Mouse (Mus musculus) heart, embryonic 14.5 days (tissue): Measurements from ENCODE around the gene Cela1. TPM values are rescaled to one million over a fixed set of nuclear protein-coding genes. Genes with fewer than 3 reads are reported as not detected.

Source experiments
- ATAC-seq: fragments of 200-750 bp; cut with Nextera tagmentation; 2 replicates; pipeline ENCODE4 v1.8.0; 2017; ENCODE audit warnings: low read depth, moderate TSS enrichment; ENCODE audit not compliant: insufficient number of reproducible peaks, insufficient read depth, low FRiP score
- H3K27ac ChIP-seq, 2 experiments: fragments of 200-500 bp in 1 of 2; fragments of 300-500 bp in 1 of 2; sonication (generic) in 1 of 2; replicated peaks in 1 of 2; 2 replicates each; pipeline ENCODE4 v1.5.1; 2012 to 2014; ENCODE audit warnings: low read depth in 2 of 2, low read length in 2 of 2, control low read depth in 1 of 2, mild to moderate bottlenecking in 1 of 2, mixed read lengths in 1 of 2; ENCODE audit not compliant: control insufficient read depth in 1 of 2, insufficient read depth in 1 of 2
- H3K27me3 ChIP-seq: fragments of 300-500 bp; sonication (generic); 2 replicates; pipeline ENCODE4 v1.6.1; 2014; ENCODE audit warnings: mild to moderate bottlenecking, low read length, control low read depth; ENCODE audit not compliant: control insufficient read depth, insufficient read depth
- H3K36me3 ChIP-seq: fragments of 300-500 bp; sonication (generic); 2 replicates; pipeline ENCODE4 v1.6.1; 2014; ENCODE audit warnings: mild to moderate bottlenecking, control low read depth, low read length, mixed read lengths; ENCODE audit not compliant: control insufficient read depth, insufficient read depth
- H3K4me1 ChIP-seq, 2 experiments: fragments of 200-500 bp in 1 of 2; fragments of 300-500 bp in 1 of 2; sonication (generic) in 1 of 2; 2 replicates each; pipeline ENCODE4 v1.6.1; 2012 to 2014; ENCODE audit warnings: low read length in 2 of 2, control low read depth in 1 of 2, mixed read lengths in 1 of 2; ENCODE audit not compliant: control insufficient read depth in 2 of 2, insufficient read depth in 2 of 2
- H3K4me2 ChIP-seq: fragments of 300-500 bp; sonication (generic); 2 replicates; pipeline ENCODE4 v1.6.1; 2014; ENCODE audit warnings: mild to moderate bottlenecking, low read length
- H3K4me3 ChIP-seq, 2 experiments: fragments of 200-500 bp in 1 of 2; fragments of 300-500 bp in 1 of 2; sonication (generic) in 1 of 2; 2 replicates each; pipeline ENCODE4 v1.5.1; 2012 to 2014; ENCODE audit warnings: low read length in 2 of 2, mild to moderate bottlenecking in 2 of 2, control low read depth in 1 of 2, low read depth in 1 of 2, moderate library complexity in 1 of 2; ENCODE audit not compliant: control insufficient read depth in 1 of 2, insufficient read depth in 1 of 2
- H3K9ac ChIP-seq: fragments of 300-500 bp; sonication (generic); 2 replicates; pipeline ENCODE4 v1.6.1; 2014; ENCODE audit warnings: mild to moderate bottlenecking, low read length
- H3K9me3 ChIP-seq: fragments of 300-500 bp; sonication (generic); 2 replicates; pipeline ENCODE4 v1.6.1; 2016; ENCODE audit warnings: low read length, control low read depth; ENCODE audit not compliant: control insufficient read depth
- WGBS: fragments of 180-500 bp; shearing (Covaris S2); extraction: QIAGEN DNeasy Blood & Tissue Kit; methylation state at CpG from one replicate; pipeline ENCODE4 v1.1.7; 2014; 5-methylcytosine and 5-hydroxymethylcytosine counted together
- polyA plus RNA-seq: library from polyadenylated mRNA; unstranded; fragments of >200 nt; fragmentation: Nextera tagmentation; extraction: Ambion mirVana; gene quantifications from 2 replicates; pipeline ENCODE4 v1.2.1, GENCODE M21; 2014

The Cela1 gene
- polyA plus RNA-seq, 1 experiment from 2014 or later: 1.1 TPM

DNA sequence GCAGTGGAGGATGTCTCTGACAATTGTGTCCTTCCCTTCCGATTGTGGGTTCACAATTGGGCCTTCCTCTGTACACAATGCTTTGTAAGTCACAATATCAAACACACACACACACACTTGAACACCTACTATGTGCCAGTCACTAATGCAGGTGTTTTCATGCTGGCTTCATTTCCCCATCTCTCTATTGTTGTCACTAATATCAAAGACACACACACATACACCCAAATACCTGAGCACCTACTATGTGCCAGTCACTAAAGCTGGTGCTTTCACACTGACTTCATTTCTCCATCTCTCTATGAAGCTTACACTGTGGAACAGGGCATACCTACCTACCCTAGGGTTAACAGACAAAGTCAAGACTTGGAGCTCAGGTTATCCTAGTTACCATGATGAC lies 17.7 kb upstream of the Cela1 start:
- Histone ChIP-seq H3K9ac (no peak overlapping the region), H3K4me3 (no peak overlapping the region), H3K27ac (no peak overlapping the region), H3K4me1 (peaks cover 3 to 5% of the 10 kb centered on the region in 2 experiments; a peak in 3 of 4 replicates), H3K36me3 (no peaks in the 10 kb centered on the region), H3K4me2 (no peak overlapping the region), H3K9me3 (no peaks in the 10 kb centered on the region), H3K27me3 (peaks cover 29% of the 10 kb centered on the region)
- no peak for ATAC-seq
- 86% methylated on average over 1 of the region's 1 CpGs for WGBS

DNA sequence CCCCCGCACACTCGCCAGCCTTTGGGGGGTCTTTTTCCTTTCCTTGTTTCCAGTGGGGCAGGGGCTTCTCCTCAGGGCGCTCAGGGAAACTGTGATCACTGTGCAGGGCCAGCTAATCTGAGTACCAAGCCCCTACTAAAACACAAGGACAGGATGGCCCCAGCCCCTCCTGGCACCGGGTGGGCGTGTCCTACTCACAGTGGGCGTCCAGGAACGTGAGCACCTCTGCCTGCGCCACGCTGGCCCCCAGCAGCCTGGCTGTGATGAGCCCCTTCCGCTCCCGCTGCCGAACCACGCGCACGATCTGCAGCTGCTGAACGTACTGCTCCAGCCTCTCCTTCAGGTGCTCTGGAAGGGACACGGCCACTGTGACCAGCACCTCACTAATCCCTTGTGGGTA lies 16.2 kb upstream of the Cela1 start:
- H3K9ac ChIP-seq: no peak overlapping the region
- no peak for ATAC-seq
- H3K27ac ChIP-seq: no peak overlapping the region
- peak overlapping the region; percentile 40 for H3K4me2 ChIP-seq
- no peak overlapping the region for H3K4me3 ChIP-seq
- H3K9me3 ChIP-seq: no peaks in the 10 kb centered on the region
- H3K4me1 ChIP-seq: peaks cover 3 to 5% of the 10 kb centered on the region in 2 experiments; a peak in 3 of 4 replicates
- no peaks in the 10 kb centered on the region for H3K36me3 ChIP-seq
- peaks cover 33% of the 10 kb centered on the region for H3K27me3 ChIP-seq
- WGBS: 6% methylated on average over 17 of the region's 17 CpGs

DNA sequence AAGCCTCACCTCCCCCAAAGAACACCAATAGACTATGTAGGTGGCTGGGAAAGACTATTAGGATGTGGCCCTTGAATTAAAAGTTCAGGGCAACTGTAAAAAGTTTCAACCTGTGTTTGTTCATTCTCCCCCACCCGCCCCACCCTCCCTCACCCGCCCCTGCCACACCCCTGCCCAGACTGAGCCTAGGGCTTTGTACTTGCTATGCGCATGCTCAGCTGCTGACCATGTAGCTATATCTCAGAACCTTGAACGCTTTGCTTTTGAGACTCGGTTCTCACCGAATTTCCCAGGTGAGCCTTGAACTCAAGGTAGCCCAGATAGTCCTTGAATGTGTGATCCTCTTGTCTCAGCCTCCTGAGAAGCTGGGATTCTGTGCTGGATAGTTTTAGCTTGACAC lies 14.1 kb upstream of the Cela1 start:
- peaks cover 33% of the 10 kb centered on the region for H3K27me3 ChIP-seq
- WGBS: 75% methylated on average over 6 of the region's 6 CpGs

DNA sequence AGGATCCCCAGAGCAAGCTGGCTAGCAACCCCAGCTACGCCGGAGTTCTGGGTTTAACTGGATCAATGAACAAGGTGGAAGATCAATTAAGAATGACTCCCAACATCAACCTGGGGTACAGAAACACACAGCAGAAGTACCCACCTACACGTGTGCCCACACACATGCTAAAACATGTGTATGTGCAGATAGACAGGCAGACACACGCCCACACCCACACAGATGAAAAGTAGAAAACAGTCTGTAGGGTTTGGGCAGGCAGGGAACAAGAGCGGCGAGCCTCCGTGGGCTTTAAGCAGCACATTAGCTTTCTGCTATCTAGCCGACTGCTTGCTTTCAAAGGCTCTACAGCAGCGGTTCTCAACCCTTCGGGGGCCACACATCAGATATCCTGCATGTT lies 13.4 kb upstream of the Cela1 start:
- Histone ChIP-seq H3K36me3 (no peaks in the 10 kb centered on the region), H3K27ac (no peak overlapping the region), H3K4me3 (no peak overlapping the region), H3K27me3 (peaks cover 33% of the 10 kb centered on the region), H3K4me2 (no peak overlapping the region), H3K4me1 (peaks cover 3 to 5% of the 10 kb centered on the region in 2 experiments; a peak in 3 of 4 replicates), H3K9me3 (no peaks in the 10 kb centered on the region), H3K9ac (no peak overlapping the region)
- 60% methylated on average over 10 of the region's 10 CpGs for WGBS
- ATAC-seq: no peak

More for the DNA sequence above, 14.1 kb upstream of the Cela1 start:
- Histone ChIP-seq H3K36me3 (no peaks in the 10 kb centered on the region), H3K9me3 (no peaks in the 10 kb centered on the region), H3K27ac (no peak overlapping the region), H3K9ac (no peak overlapping the region), H3K4me1 (peaks cover 3 to 5% of the 10 kb centered on the region in 2 experiments; a peak in 3 of 4 replicates), H3K4me2 (no peak overlapping the region), H3K4me3 (no peak overlapping the region)
- no peak for ATAC-seq

- Histone ChIP-seq H3K27me3 (peaks cover 31% of the 10 kb centered on the region), H3K27ac (no peak overlapping the region), H3K4me2 (no peak overlapping the region), H3K9ac (no peak overlapping the region), H3K4me3 (no peak overlapping the region), H3K4me1 (peaks cover 3 to 5% of the 10 kb centered on the region in 2 experiments; a peak in 3 of 4 replicates), H3K9me3 (no peaks in the 10 kb centered on the region), H3K36me3 (no peaks in the 10 kb centered on the region)
- no peak for ATAC-seq
- 63% methylated on average over 5 of the region's 5 CpGs for WGBS
Observed at GRCm38 (mm10) chr15:100700424-100700823, 12.7 kb upstream of the Cela1 start.

- no peak for ATAC-seq
- H3K4me3 ChIP-seq: no peak overlapping the region
- H3K9ac ChIP-seq: no peak overlapping the region
- H3K4me2 ChIP-seq: no peak overlapping the region
- H3K36me3 ChIP-seq: no peaks in the 10 kb centered on the region
- peaks cover 3 to 5% of the 10 kb centered on the region in 2 experiments; a peak in 3 of 4 replicates for H3K4me1 ChIP-seq
- peaks cover 24% of the 10 kb centered on the region for H3K27me3 ChIP-seq
- no peaks in the 10 kb centered on the region for H3K9me3 ChIP-seq
- 64% methylated on average over 6 of the region's 6 CpGs for WGBS
- H3K27ac ChIP-seq: no peak overlapping the region
Observed at GRCm38 (mm10) chr15:100699386-100699785, 11.7 kb upstream of the Cela1 start.

DNA sequence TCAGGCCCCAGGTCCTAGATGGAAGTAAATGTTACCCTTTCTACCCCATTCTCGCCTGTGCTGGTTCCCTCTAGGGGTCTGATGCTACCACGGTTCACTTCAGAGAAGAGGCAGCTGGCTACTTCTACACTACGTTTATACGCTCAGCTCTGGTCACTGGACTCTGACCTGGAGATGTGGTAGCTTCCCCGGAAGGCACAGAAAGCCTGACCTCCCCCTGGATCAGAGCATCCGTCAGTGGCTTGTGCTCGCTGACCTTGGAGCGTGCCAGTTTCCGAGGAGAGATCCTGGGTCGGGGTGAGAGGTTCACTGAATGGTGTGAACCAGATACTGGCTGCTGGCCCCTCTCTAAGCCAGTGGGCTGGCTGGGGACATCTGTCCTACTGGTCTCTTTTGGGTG lies 10.4 kb upstream of the Cela1 start:
- no peaks in the 10 kb centered on the region for H3K9me3 ChIP-seq
- no peak overlapping the region for H3K27ac ChIP-seq
- H3K9ac ChIP-seq: no peak overlapping the region
- no peak overlapping the region for H3K4me2 ChIP-seq
- ATAC-seq: no peak
- 71% methylated on average over 10 of the region's 10 CpGs for WGBS
- H3K36me3 ChIP-seq: no peaks in the 10 kb centered on the region
- peaks cover 10% of the 10 kb centered on the region for H3K27me3 ChIP-seq
- no peaks in the 10 kb centered on the region for H3K4me1 ChIP-seq
- no peak overlapping the region for H3K4me3 ChIP-seq

- Histone ChIP-seq H3K4me1 (peaks cover 0 to 4% of the 10 kb centered on the region in 2 experiments; a peak in 2 of 4 replicates), H3K4me3 (no peak overlapping the region), H3K9me3 (peaks cover 12% of the 10 kb centered on the region), H3K27me3 (no peaks in the 10 kb centered on the region; the same call in none of the 2 replicates), H3K9ac (no peak overlapping the region), H3K36me3 (no peaks in the 10 kb centered on the region), H3K4me2 (no peak overlapping the region), H3K27ac (no peak overlapping the region)
- 85% methylated on average over 9 of the region's 9 CpGs for WGBS
- no peak for ATAC-seq
Observed at GRCm38 (mm10) chr15:100694406-100694805, 6.7 kb upstream of the Cela1 start.
